Mouse (Mus musculus): ENCODE data around the gene Tube1. TPM values are rescaled to one million over a fixed set of nuclear protein-coding genes. Genes with fewer than 3 reads are reported as not detected.
A peak's percentile ranks its signal among the peaks of the same experiment; 100 is the strongest.

Gene Tube1
- polyA plus RNA-seq (2015; fragmentation: Nextera tagmentation; extraction: Ambion mirVana), result 92.1 and 120 TPM in 2 replicates

DNA sequence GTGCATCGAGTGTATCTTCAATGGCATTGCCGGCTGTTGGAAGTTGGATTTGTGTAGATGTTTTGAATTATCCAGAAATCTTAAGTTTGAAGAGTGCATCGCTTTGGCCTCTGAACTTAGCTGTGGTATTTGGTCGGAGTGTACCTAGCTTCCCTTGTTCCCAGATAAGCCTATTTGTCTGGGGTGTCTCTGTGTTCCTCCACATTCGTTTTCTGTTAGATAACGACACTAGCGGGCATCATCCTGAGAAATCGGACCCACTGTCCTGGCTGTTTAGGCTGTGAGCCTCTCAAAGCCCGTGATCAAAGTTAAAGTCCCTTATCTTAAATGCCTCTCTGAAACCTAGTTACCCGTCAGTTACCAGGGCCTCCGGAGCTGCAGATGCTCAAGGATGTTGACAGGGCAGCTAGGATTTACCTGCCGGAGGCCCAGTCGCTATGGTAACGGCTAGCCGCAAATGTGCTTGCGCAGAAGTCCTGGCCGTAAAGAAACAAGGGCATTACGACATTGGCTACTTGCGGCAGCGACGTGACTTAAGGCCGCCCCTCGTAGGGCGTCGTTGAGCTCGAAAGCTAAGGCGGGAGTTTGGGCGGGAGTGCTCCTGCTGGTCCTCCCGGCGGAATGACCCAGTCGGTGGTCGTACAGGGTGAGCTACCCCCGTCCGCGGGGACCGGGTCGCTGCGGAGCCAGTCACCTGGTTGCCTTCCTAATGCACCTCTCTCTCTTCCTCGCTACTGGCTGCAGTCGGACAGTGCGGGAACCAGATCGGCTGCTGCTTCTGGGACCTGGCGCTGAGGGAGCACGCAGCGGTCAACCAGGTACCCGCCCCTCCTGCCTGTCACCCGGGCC is at the start of gene Tube1, which contains the start of gene Fam229b:
TSS of gene Tube1 (plus strand) at position 515 of the 849 bp plus-strand sequence.
TSS of gene Fam229b (minus strand) at position 453 of the 849 bp plus-strand sequence.
- DNase-seq (ENCODE audit: low spot score), result peak; percentile 98

DNA sequence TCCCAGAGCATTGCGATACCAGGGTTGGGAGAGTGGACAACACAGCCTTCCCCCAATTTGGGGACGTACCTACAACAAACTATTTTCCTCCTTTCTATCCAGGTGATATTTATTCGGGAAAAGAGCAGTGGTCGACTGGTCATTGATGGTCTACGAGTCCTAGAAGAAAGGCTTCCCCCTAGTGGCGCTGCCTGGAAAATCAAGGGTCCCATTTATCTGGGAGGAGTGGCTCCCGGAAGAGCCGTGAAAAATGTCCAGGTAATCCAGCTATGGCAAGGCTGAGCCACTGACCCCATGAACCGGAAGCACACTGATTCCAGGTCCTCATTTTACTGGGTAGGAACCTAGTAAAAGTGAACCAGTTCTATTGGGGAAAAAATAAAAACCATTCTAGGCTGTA is 36.8 kb upstream of the Tube1 start:
- DNase-seq (ENCODE audit: low spot score), result no peak

DNA sequence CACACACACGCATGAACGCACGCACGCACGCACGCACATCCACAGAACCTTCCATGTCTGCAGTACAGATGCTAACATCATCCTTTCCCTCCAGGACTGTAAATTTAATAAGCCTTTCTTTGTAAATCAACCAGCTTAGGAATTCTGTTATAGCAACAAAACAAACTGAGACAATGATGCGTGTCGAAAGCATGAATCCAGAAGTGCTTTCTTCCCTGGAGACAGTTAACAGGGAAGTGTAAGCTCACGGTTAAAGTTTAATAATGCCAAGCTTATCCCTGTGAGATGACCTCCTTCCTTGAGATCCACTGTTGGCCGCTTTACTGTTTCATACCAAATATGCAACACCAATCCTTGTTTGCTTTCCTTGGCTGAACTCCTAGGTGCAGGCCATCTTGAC is 35.0 kb upstream of the Tube1 start:
- DNase-seq (ENCODE audit: low spot score), result no peak

DNA sequence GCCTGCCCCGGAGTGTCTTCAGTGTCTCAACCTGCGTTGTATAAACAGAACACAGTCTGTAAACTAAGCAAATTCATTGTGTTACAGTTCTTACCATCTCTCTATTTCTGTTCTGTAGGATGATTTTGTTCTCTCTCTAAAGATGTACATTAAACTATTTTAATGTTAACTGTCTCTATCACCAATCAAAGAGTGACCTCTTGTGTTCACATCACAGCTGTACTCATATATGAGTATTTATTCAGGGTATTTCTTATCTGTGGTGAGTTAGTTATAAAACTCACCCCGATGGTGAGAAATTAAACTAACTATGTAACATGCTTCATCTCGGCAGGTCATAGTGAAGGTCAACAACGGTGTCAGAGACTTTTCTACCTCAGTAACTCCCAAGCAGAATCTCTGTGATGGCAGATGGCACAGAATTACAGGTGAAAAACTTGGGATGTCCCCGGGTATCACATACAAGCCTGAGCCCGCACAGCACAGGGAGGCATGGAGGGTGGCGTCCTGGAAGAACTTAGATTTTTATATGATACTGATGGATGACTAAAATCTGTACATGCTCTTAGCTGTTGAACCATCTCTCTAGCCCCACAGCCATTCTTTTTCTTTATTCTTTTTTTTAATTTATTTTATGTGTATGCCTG is 28.9 kb upstream of the Tube1 start:
- no peak for DNase-seq (ENCODE audit: low spot score)

DNA sequence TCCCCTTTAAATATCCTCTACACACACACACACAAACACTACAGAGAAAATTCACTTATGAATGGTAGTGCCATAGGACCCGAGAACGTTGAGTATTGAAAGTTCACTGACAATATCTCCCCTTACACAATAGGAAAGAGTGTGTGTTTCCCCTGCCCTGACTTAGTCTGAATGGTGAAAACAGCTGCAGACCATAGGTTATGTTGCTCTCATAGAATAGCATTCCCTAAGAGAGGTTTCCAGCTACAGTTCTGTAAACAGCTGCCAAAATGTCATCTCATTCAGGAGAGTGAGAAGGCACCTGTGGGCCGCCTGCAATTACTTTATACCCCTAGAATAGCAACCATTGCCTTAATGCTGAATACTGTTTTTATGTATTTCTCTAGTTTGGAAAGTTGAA is 27.4 kb upstream of the Tube1 start:
- no peak for DNase-seq (ENCODE audit: low spot score)

DNA sequence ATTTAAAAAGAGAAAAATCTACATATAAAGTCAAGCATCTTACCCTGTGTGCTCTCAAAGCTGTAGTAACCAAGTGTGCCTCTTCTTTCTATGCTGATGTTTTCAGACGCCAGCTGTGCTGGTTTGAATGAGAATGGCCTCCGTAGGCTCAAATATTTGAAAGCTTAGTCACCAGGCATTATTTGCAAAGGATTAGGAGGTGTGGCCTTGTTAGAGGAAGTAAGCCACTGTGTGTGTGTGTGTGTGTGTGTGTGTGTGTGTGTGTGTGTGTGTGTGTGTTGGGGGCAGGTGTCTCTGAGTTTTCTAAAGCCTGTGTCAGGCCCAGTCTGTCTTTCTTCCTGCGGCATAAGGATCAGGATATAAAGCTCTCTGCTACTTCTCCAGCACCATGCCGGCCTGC is 26.8 kb upstream of the Tube1 start:
- no peak for DNase-seq (ENCODE audit: low spot score)

DNA sequence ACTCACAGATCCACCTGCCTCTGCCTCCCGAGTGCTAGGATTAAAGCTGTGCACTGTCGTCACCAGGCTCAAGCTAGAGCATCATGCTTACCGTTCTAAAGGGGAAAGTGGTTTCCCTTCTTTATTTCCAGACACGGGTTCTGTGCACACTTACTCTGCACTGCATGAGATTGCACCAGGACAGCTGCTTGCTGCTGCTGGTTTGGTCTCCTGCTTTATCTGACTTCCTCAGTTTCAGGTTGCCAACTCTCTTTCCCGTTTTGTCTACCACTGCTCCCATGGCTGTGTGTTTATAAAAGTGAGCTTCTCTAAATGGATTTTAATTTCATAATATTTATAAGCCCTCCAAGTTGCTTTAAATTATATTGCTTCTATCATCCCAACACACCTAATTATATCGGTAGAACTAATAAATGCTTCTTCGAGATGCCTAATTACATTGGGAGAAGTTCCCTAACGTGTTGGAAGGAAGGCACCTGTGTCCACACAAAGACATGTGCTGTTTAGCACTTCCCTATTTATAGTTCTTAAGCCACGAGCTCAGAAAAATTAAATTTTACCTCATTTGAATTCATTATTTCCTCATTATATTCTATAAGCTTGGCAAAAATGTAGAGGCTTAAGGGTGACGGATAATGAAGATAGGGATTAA is 24.8 kb upstream of the Tube1 start:
- no peak for DNase-seq (ENCODE audit: low spot score)

DNA sequence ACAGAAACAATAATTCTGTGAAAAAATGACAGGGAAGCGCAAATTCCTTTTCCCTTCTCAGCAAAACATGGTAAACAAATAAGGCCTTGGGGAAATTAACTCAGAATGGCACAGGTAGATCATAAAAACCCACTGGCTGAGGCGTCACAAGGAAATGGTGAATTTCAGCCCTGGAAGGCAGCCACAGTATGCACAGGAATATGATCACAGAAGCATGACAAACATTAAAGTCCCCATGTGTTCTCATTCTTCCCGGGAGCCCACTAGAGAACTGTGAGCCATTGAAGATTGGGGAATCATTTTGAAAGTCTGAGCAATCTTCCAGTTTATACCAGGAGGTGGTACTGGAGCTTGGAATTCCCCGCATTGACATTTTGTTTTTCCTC is 24.3 kb upstream of the Tube1 start:
- no peak for DNase-seq (ENCODE audit: low spot score)

DNA sequence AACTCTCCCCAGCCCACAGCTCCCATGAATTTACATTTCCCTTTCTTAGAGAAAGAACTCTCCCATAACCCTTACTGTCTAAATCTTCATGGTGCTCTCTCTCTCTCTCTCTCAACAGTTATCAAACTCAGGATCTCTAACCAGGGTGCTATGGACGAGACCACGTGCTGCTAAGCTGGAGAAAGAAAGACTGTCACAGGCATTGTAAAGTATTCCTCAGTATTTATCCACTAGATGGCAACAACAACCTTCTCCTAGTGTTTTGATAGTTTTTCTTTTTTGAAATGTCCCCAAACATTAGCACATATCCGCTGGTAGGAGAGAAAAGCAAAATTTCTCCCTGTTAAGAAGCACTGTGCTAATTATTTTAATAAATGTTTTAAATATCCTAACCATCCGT is 12.4 kb upstream of the Tube1 start:
- DNase-seq (ENCODE audit: low spot score), result peak; percentile 60

DNA sequence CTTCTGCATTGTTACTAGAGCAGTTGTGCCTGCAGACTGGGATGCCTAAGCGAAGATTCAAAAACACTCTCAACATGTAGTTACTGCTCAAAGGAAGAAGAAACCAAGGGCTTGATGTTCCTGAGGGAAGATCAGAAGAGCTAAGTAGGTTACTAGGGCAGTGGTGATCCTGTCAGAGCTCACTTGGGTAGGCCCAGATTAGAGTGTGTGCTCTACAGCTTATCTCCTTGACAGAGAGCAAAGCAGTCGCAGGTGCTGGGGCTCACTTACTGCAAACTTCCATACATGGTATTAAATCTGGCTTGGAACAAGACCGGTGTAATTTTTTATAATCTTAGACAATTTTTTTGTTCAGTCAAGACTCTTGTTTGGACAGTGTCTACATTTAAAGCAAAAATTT is 4.0 kb downstream of the Tube1 start:
- DNase-seq (ENCODE audit: low spot score), result peak; percentile 86

DNA sequence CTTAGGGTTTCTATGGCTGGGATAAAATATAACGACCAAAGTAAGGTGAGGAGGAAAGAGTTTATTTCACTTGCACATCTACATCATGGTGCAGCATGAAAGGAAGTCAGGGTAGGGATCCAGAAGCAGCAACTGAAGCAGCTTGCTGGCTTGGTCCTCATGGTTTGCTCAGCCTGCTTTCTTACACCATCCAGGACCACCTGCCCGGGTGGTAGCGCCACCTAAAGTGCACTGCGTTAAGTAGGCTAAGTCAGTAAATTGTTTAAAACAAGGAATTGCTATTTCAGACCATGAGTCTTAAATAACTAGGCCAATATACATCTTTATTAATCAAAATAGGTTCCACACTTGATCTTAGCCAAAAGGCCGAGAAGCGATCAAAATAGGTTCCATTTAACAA is 5.0 kb downstream of the Tube1 start:
- peak; percentile 46 for DNase-seq (ENCODE audit: low spot score)

DNA sequence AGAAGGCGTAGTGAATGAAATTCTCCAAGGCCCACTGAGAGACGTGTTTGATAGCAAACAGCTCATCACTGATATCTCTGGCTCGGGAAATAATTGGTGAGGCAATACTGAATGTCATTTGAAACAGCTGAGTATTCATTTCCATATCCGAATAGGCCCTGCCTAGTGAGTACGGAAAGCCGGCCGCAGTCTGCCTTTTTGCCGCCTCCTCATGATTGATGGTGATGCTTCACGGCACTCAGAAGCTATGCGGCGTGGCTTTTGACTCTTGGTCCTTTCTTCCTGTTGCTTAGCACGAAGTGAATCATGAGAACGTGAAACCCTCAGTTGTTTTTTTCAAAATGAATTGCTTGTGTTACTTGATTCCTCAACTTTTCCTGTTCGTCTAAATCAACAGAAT is 7.1 kb downstream of the Tube1 start:
- no peak for DNase-seq (ENCODE audit: low spot score)

DNA sequence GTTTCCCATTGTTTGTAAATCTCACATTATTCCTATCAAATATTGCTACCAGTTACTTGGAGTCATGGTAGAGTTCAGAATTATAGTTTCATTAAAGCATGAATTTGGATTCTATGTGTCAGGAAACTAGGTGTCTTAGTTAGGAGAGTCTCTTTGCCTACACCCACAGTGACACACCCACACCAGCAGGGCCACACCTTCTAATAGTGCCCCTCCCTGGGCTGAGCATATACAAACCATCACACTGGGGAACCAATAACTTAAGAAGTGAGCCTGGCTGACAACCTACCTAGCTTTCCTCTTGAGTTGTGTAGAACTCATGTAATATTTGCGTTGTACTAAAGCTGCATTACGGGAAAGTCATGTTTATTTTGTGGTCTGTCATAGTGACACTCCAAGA is 7.6 kb downstream of the Tube1 start:
- no peak for DNase-seq (ENCODE audit: low spot score)

DNA sequence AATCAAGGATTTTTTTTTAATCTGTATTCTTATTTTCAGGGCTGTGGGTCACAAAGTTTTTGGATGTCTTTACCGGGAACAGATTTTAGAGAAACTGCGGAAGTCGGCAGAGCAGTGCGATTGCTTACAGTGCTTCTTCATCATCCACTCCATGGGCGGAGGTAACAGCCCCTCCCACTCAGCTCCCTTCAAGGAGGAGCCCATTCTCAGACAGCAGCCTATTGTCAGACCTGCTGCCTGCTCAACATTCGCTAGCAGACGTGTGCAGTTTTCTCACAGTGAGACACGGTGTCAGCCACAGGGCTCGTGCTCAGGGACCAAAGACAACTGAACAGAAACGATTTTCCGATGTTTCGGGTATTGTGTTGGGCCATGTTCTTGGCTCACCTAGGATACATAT is 8.4 kb downstream of the Tube1 start:
- DNase-seq (ENCODE audit: low spot score), result no peak

DNA sequence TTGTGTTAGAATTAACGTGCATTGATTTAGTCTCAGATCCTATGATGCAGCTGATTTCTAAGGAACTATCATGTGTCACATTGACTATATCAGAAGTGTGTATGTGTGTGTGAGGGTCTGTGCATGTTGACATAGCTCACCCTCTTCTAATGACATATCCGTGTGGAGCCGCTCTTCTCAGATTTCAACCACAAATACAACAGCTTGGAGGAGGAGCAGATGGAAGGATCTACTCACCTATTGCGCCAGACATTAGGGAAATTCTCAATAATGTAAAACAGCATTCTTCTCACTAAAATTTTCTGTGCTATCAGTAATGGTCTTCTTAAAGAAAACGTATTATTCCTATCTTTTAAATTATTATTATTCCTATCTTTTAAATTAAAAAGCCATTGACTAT is 22.9 kb downstream of the Tube1 start:
- no peak for DNase-seq (ENCODE audit: low spot score)

DNA sequence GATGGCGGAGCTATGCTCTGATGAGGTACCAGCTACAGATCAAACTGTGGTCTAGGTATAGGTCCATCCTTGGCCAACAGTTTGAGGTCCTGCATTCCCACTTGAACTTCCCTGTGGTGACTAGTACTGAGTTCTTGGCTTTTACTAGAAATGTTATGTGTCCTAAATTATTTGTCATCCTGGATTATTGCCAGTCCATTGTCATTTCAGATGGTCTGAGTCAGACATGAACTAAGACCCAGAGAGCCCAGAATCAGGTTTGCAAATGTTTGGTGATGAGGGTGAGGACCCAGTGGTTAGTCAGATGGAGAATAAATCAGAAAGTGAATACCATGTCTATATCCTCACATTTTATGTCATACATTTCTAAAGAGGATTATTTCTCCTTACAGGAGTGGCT is 23.5 kb downstream of the Tube1 start:
- no peak for DNase-seq (ENCODE audit: low spot score)

DNA sequence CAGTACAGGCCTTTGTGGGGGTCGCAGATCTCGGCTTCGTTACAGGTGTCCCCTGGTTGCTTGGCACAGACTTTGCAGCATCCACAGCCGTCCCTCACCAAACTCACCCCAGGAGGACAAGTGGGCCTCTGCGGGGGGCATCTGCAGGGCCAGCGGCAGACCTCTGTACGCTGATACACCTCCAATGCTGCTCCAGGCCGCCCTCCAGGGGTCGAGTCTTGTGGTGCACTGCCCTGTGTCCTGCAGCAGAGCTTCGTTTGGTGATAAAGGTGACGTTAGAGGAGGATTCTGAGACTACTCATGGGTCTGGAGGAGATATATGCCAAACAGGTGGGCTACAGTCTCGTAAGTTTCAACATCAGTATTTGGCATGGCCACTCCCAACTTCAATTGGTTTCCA is 24.5 kb downstream of the Tube1 start:
- peak; percentile 14 for DNase-seq (ENCODE audit: low spot score)

DNA sequence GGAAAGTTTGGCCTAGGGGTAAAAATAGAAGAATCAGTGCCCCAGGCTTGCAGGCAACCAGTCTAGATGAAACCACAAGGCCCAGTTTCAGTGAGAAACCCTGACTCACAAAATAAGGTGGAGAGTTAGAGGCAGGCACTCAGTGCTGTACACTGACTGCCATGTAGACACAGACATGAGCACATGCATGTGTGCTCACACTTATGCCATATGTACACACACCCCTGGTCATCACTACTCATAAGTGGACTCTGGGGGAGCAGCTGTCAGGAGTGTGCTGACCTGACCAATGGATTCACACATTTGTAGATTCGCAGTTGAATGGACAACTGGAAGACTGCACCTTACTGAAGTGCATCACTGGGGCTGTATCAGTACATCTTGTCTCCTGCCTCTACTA is 27.6 kb downstream of the Tube1 start:
- DNase-seq (ENCODE audit: low spot score), result no peak

DNA sequence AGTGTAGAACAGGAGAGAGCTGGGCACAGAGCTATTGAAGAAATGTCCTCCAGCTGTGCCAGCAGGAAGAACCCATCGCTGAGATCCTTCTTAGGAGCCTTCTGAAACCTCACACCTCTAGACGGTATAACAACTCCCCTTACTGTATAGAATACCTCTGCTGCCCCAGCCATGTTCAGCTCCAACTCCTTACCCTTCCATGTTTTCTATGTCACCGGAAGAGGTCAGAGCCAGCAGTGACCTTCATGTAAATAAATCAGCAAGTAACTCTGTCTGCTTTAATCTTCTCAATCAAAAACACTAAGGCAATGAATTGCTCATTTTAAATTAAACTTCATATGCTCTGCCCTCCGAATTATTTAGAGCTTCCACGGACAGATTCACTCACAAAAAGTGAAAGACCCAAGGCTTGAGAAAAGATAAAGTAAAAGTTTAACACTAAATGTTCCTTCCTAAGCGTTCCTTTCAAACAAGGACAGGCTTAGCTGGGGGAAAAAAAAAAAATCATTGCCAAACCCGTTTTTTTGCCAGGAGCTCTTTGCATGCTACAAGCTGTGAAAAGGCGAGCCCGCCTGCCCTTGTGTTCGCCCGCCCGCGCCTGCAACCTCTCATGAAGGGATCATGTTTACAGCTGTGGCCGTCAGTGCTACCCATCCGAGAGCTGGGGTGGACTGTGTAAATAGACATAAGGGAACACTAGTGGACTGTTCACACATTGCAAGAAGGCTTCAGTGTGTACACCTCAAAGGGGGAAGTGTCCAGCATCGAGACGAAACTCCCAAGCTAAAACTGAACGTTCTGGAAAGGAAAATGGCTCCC is 29.1 kb downstream of the Tube1 start:
- no peak for DNase-seq (ENCODE audit: low spot score)

DNA sequence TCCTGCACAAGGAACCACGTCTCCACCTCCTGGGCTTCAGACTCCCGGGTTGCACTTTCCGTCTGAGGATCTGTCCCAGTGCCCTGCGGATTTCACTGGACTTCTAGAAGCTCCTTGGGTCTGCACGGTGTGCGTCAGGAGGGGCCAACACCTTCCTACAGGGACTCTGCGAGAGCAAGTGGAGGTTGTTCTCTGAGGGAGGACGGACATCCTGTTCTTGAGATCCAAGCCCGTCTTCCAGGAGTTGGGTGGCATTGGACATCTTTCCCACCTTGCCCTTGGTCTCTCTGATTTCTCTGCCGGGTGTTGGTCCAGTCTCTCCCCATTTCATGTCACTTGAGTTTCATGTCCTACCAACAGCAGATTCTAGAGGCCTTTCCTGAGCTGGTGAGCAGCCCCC is 29.9 kb downstream of the Tube1 start, which contains the start of gene Ccn6:
TSS of gene Ccn6 (minus strand) at position 101 of the 400 bp plus-strand sequence.
- no peak for DNase-seq (ENCODE audit: low spot score)

DNA sequence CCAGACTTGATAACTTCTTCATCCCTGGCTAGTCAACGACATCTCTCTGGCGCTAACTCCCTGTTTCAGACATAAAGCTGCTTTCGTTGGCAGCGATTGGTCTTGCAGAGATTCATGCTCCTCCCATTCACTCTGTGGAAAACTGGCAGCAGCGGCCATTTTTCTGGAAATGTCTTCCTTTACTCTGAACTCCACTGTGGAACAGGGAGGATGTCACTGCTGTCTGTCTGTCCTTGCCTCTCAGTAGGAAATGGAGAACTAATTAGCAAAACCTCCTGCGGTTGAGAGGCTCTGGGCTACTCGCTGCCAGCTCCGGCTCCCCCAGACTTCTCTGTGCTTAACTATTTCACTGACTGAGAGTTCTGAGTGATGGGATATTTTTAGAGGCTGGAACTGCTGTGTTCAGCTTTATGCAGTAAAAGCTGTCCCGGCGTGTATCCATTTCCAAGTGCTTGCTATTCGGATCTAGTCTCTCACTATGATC is 31.9 kb downstream of the Tube1 start:
- DNase-seq (ENCODE audit: low spot score), result no peak

All from thymus, postnatal 0 days (tissue).